Mouse (Mus musculus): ENCODE measurements at regions not wholly inside any gene's neighbourhood (a gene's known extent, or its start where the extent isn't known, plus 50 kb on each side); places are given as distances from the start of the nearest gene placed in this dataset.

DNA sequence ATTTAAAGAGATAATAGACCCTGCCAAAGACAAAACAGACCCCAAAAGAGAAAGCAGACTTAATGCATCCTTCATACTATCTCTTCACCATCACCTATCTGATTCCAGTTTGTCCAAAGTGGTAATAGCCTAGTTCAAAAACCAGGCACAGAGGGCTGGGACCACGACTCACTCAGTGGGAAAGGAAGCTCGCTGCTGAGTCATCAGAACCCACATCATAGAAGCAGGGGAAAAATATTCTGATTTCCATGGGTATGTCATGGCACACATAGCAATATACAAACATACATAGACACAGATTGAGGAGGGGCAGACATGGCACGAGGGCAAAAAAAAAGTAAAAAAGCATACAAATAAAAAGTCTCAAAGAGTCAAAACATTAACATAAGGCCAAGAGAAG is 53.7 kb upstream of the Ralgps2 start:
- no peak for TF ChIP-seq CTCF (IDR thresholded peaks at IDR 0.05; ENCODE audit: low read depth)
- TF ChIP-seq EP300 (IDR thresholded peaks at IDR 0.05; ENCODE audit: low read depth), result no peak
